Mouse (Mus musculus): ENCODE data around the gene Fgf16. TPM values are rescaled to one million over a fixed set of nuclear protein-coding genes. Genes with fewer than 3 reads are reported as not detected.

The Fgf16 gene
- total RNA-seq (2022): under 1 TPM; 0.18 to 0.35 (median 0.19) TPM

- no peak for DNase-seq (ENCODE audit: low spot score in 2 of 2)
Observed at GRCm38 (mm10) chrX:105764162-105765004, at the start of gene Fgf16. Gene Fgf16 (plus strand): TSS chrX:105764279.

- DNase-seq (ENCODE audit: low spot score in 2 of 2): no peak
Observed at GRCm38 (mm10) chrX:105714740-105715139, 49.3 kb upstream of the Fgf16 start.

- DNase-seq (ENCODE audit: low spot score in 2 of 2): no peak
Observed at GRCm38 (mm10) chrX:105715789-105716321, 48.2 kb upstream of the Fgf16 start.

GRCm38 (mm10) chrX:105718388-105718787, 45.7 kb upstream of the Fgf16 start:
- DNase-seq (ENCODE audit: low spot score in 2 of 2): no peak

- no peak for DNase-seq (ENCODE audit: low spot score in 2 of 2)
Observed at GRCm38 (mm10) chrX:105718943-105719342, 45.1 kb upstream of the Fgf16 start.

- no peak for DNase-seq (ENCODE audit: low spot score in 2 of 2)
Observed at GRCm38 (mm10) chrX:105724174-105724573, 39.9 kb upstream of the Fgf16 start.

- DNase-seq (ENCODE audit: low spot score in 2 of 2): peak in 1 of 2 experiments; percentile 16
Observed at GRCm38 (mm10) chrX:105762847-105763527, 1.1 kb upstream of the Fgf16 start.

- DNase-seq (ENCODE audit: low spot score in 2 of 2): no peak
Observed at GRCm38 (mm10) chrX:105763612-105764011, 467 bp upstream of the Fgf16 start.

- DNase-seq (ENCODE audit: low spot score in 2 of 2): peak in 1 of 2 experiments; percentile 4
Observed at GRCm38 (mm10) chrX:105765005-105765706, 1.1 kb downstream of the Fgf16 start.

GRCm38 (mm10) chrX:105766013-105766412, 1.9 kb downstream of the Fgf16 start:
- no peak for DNase-seq (ENCODE audit: low spot score in 2 of 2)

GRCm38 (mm10) chrX:105767177-105767764, 3.2 kb downstream of the Fgf16 start:
- DNase-seq (ENCODE audit: low spot score in 2 of 2): peak in 1 of 2 experiments; percentile 19

- no peak for DNase-seq (ENCODE audit: low spot score in 2 of 2)
Observed at GRCm38 (mm10) chrX:105767932-105768331, 3.9 kb downstream of the Fgf16 start.

GRCm38 (mm10) chrX:105773281-105773680, 9.2 kb downstream of the Fgf16 start:
- DNase-seq (ENCODE audit: low spot score in 2 of 2): no peak

GRCm38 (mm10) chrX:105794806-105795403, 30.8 kb downstream of the Fgf16 start:
- no peak for DNase-seq (ENCODE audit: low spot score in 2 of 2)

- no peak for DNase-seq (ENCODE audit: low spot score in 2 of 2)
Observed at GRCm38 (mm10) chrX:105824462-105824861, 60.4 kb downstream of the Fgf16 start.

Other genes with a start within 250 kb of the Fgf16 start
- gene Atrx, start 165.1 kb downstream of the Fgf16 start, total RNA-seq (2022): 10 to 100 TPM; 30.1 to 42.7 (median 38.6) TPM
- 10 to 100 TPM; 26.7 to 31.0 (median 30.4) TPM for gene Magt1, start 247.6 kb downstream of the Fgf16 start, total RNA-seq (2022)

Data from gastrocnemius, adult 8-10 months (tissue).